Mouse (Mus musculus): Measurements from ENCODE around the gene Rgs9bp.

The Rgs9bp gene

DNA sequence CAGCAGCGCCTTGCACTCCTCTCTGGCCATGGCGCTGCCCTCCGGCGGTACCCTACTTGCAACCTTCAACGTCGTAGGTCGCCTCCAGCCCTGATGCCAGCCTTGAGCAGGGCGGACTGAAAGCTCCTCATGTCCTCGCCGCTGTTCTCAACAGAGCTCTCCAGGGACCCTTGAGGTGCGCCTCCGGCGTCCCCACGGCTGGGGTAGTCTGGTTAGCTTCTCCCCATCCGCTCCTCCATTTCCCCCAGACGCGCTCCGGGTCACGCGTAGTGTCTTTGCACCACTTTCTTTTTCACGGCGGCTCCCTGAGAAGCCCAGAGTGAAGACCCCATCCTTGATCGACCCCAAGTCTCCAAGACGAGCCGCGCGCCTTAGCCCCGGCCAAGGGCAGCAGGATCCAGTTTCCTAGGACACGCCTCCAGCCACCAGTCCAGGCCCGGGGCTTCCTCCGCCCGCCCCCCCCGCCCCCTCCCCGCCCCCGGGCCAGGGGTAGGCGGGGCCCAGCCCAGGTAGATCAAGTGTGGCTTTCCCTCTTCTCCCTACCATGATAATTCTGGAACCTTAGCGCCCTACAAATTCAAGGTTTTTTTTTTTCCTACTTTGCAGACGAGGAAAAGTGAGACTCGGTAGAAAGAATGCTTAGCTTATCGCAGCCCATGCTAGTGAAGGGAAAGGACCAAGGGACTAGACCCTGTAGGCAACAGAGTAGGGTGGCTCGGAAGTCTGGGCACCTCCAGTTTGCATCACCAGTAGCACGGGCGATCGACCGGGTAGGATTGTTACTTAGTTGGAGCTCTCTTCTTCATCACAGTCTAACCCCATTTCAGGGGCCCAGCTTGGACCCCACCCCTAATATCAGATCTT lies at the start of gene Rgs9bp:
TSS of gene Rgs9bp (minus strand) at position 392 of the 864 bp plus-strand sequence.
- DNase-seq, result peak; percentile 22

DNA sequence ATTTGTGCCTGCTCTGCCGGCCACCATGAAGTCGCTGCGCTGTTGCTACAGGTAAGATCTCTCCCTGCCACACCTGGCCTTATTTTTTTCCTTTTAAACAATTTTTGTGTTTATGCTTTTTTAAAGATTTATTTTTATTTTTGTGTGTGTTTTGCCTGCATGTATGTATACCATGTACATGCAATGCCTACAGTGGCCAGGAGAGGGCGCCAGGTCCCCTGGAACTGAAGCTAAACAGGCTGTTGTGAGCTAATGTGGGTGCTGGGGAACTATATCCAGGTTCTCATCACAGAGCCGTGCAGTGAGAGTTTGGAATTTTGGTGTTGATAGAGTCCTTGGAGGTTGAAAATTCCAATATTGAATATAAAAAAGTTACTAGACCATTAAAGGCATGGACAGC lies 43.1 kb upstream of the Rgs9bp start:
- DNase-seq, result no peak

DNA sequence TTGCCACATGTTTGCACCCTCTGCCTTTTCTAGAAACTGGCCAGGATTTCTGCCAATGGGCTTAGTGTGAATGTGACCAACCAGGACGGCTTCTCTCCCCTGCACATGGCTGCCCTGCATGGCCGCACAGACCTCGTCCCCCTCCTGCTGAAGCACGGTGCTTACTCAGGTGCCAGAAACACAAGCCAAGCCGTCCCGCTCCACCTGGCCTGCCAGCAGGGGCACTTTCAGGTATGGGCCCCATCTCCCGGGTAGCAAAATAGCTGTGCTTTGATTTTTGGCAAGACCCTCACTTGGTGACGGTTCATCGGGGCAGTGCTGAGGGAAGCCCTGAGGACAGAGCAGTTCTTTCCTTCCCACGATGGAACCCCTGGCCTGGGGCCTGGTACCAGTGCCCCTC lies 42.0 kb upstream of the Rgs9bp start:
- peak; percentile 34 for DNase-seq

DNA sequence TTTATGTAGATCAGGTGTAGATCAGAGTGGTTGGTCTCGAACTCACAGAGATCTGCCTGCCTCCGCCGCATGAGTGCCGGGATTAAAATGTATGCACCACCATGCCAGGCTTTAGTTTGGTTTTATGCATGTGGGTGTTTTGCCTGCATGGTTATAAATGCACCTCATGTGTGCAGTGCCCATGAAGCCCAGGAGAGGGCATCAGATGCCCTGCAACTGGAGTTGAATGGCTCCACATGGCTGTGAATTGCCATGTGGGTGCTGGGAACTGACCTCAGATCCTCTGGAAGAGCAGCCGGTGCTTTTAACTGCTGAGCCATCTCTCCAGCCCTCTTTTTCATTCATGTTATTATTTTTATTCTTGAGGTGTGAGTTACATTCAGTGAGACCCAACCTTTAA lies 40.7 kb upstream of the Rgs9bp start:
- DNase-seq, result no peak

DNA sequence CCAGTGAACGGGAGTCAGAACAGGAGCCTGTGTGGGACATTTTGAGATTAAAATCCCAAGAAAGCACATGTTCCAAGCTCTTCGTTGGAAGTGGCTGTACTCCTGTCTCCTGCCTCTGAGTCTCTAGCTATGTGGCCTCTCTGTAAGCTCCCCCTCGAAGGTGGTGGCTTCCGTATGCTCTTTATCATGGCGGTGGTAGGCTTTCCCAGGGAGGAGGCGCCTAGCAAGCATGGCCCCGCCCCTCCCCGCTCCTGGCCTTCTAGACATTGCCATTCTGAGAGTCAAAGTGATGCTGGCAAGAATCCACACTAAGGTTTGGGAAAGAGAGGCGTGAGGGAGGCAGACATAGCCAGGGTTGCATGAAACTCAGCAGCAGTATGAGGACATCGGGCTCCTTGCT lies 37.2 kb upstream of the Rgs9bp start:
- DNase-seq, result no peak

DNA sequence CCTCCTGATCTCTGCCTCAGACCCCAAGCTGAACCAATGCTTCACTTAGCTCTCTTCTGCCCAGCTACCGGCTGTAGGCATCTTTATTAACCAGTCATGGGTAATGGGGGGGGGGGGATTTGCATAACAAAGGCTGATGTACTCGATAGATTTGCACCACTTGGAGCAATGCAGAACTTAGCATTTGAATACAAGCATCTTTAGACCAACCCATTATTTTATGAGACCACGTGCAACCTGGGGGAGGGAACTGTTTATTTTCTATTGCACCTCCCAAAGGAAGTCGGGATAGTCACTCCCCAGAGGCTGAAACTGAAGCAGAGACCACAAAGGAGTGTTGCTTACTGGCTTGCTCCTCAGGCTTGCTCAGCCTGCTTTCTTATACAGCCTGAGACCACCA lies 32.1 kb upstream of the Rgs9bp start:
- DNase-seq, result no peak

DNA sequence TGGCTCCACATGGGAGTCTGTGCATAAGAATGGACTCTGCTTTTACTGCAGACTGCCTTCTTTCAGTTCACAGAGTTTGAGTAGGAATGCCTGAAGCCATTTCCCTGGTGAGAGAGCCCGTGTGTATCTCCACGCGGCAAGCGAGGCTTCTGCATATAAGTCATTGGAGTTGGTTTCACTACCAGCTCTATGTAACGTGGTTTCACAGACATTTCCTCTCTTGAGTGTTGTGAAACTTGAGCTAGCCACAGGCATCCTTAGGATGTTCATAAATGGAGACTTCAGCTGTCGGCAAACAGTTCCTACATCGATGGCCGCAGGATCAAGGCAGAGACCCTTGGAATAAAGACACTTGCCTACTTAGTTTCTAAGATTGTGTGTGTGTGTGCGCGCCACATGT lies 23.9 kb upstream of the Rgs9bp start:
- no peak for DNase-seq

DNA sequence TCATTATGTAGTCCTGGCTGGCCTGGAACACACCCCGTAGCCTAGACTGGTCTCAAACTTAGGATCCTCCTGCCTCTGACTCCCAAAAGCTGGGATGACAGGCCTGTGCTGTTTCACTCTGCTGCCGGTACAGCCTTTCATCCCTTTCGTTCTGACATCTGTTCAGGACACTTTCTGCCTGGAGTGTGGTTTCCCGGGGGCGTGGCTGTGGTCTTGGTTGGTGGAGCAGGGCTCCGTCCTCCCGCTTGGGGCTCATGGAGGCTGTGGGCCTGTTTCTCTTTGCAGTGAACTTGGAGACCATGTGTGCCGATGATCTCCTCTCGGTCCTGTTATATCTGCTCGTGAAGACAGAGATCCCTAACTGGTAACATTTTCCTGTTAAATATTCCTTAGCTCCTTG lies 21.4 kb upstream of the Rgs9bp start:
- DNase-seq, result no peak

DNA sequence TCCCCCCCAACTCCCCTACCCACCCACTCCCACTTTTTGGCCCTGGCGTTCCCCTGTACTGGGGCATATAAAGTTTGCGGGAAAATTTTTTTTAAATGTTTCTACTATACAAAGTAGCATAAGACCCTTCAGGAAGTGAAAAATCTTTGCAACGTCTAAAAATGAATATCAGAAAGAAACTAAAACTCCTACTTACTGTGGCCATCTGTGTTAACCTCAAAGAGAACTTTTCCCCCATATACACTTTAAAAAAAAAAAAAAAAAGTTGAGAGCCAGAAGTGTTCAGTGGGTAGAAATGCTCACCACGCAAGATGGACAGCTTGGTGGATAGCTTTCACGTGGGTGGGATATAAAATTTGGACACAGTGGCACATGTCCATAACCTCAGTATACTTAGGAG lies 17.4 kb upstream of the Rgs9bp start:
- no peak for DNase-seq

DNA sequence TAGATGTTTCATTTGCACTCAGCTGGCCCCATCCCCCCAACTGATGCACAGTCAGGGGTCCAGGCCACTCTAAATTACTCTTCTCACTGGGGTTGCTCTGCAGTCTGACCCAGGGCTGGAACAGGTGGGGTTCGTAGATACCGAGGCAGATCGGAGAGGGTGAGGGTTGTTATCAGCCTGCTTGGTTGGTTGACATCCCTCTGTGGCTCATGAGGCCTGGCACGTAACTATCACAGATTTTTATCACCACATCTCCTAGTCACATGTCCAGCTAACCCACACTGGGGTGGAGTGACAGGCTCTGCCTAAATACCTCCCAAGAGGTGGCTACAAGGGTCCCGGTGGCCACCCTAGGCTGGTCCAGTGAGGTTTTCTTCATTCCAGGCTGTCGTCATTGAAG lies 15.7 kb upstream of the Rgs9bp start:
- DNase-seq, result no peak

DNA sequence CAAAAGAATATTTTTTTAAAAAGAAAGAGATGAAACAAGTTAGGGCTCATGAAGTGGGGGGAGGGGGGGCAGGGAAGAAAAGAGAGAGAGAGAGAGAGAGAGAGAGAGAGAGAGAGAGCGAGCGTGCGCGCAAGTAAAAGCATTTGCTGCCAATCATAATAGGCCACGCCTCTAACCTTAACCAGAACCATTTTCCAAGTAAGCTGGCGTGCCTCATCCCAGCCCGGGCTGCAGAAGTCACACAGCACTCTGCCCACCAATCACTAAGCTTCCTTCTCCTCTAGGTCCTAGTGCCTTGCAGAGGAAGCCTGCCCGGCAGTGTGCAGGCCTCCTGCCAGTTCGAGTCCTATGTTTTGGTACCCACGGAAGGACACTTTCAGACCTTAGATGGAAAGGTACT lies 14.6 kb upstream of the Rgs9bp start:
- no peak for DNase-seq

DNA sequence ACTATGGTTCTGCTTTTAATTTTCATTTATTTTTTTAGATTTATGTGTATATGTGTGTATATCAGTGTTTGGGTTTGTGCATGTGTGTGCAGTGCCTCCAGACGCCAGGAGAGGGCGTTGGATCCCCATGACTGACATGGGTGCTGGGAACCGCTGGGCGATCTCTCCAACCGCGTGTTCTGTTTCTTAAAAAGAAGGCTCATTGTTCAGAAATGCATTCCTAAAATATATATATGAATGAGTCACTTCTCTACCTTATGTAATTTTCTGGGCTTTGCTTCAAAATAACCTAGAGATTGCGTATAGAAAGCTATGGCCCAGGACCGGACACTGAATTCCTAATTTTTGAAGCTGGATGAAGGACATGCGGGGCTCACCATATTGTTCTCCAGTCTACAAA lies 14.1 kb upstream of the Rgs9bp start:
- no peak for DNase-seq

DNA sequence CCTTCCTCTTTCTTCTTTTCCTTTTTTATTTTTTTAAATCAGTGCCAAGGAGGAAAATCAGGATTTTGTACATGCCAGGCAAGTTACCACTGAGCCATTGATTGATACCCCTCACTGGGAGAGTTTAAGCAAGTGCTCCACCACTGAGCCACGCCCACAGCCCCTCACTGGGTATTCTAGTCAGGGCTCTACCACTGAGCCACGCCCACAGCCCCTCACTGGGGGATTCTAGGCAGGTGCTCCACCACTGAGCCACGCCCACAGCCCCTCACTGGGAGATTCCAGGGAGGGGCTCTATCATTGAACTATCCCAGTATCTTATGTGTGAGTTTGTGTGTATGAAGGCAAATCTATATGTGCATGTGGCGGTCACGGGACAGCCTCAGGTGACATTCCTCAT lies 8.9 kb upstream of the Rgs9bp start:
- no peak for DNase-seq

DNA sequence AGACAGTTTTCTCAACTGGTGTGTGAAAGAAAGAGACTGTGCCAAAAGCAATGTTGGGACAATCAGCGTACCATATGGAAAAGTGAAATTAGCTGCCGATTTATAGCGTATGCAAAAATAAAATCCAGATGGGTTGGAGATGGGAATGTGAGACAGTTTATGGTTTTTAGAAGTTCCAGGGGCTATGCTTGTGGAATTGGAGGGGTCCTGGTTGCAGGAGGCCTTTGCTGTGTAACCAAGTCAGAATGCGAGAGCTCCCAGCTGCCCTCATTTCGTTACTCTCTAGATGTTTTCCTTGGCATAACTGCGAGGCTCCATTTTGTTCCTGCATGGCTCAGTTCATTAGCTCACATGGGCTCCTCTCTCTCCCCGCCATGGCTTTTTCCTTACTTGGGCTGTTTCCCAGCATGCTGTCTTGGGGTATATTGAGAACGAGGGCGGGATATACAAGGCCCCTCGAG lies 5.4 kb upstream of the Rgs9bp start:
- no peak for DNase-seq

DNA sequence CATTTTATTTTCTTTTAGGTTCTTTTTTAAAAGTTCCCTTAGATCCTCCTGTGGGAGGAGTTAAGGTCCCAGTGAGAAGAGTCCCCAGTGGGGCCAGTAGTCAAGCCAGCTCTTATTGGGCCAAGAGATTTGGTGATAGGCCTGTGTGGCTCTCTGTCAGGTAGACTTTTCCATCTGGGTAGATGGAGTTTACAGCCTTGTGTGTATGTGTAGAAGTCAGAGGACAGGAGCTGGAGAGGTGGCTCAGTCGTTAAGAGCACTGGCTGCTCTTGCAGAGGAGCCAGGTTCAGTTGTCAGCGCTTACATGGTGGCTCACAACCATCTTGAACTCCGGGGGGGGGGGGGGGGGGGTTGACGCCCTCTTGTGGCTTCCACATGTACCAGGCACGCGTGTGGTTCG lies 4.1 kb upstream of the Rgs9bp start:
- no peak for DNase-seq

DNA sequence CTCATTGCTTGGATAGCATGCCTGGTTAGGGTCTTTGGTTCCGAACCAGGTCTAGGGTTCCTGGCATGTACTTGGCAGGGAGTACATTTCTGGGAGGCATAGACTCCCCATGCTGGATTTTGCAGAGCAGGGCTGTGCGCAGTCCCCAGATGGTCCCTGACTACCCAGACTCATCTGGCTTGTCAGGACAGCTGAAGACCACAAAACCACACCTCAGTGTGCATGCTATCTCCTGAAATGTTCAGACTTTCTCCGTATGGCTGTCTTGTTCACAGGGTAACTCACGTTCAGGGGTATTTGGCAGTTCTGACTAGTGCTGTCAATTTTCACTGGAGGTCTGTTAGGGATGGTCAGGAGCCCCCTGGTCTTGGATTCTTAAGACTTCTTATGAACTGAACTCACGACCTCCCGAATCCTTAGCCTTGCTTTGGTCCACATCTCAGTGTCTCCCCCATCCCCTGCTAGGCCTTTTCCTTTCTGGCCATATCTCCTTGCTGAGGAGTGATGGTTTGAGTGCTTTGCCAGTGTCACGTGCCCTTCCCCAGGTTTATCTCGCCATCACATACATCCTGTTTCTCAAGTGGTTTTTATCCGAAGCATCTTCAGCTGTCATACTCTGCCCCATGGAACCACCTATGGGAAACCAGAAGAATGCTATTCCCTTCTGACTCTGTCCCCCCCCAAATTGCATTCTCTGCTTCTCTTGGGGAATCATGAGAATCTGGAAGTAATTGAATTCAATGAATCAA lies 3.5 kb upstream of the Rgs9bp start:
- DNase-seq, result no peak

DNA sequence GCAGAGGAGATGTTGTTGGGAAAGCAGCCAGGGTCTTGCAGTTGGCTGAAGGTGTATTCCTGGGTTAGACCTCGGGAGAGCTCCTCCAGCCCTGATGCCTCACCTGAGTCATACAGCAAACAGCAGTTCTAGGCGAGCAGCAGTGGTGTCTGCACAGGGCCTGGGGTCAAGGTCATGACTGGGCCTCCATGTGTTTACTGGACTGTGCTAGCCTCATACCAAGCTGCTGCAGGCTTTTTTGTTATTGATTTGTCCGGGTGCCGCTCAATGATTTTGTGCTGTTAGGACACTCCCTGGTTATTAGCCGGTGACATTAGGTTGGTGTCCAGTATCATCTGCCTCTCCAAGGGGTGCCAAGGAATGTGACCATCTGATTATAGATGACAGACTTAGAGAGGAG lies 2.3 kb upstream of the Rgs9bp start:
- peak; percentile 25 for DNase-seq

DNA sequence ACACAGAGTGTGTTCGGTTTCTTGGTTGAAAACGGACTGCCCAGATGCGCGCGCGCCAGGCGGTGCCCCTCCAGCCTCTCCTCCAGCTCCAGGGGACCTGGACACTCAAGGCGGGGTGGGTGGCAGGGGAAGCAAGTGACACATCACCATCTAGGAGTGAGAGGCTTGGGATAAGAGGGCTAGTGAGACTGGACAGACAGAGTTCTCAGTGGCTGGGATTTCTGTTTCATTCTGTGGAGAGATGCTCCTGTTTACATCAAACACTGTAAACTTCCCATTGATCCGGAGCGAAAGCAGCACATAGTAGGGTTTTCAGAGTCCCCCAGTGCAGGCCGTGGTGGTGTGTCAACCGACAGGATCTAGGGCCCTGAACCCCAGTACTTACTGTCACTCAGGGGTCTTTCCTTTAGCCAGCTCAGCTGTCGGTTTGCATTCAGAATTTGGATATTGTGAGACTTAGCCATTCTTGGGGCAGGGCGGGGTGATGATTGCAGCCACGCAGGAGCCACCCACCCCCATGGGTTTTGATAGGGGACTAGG lies 1.6 kb upstream of the Rgs9bp start:
- DNase-seq, result peak; percentile 30

DNA sequence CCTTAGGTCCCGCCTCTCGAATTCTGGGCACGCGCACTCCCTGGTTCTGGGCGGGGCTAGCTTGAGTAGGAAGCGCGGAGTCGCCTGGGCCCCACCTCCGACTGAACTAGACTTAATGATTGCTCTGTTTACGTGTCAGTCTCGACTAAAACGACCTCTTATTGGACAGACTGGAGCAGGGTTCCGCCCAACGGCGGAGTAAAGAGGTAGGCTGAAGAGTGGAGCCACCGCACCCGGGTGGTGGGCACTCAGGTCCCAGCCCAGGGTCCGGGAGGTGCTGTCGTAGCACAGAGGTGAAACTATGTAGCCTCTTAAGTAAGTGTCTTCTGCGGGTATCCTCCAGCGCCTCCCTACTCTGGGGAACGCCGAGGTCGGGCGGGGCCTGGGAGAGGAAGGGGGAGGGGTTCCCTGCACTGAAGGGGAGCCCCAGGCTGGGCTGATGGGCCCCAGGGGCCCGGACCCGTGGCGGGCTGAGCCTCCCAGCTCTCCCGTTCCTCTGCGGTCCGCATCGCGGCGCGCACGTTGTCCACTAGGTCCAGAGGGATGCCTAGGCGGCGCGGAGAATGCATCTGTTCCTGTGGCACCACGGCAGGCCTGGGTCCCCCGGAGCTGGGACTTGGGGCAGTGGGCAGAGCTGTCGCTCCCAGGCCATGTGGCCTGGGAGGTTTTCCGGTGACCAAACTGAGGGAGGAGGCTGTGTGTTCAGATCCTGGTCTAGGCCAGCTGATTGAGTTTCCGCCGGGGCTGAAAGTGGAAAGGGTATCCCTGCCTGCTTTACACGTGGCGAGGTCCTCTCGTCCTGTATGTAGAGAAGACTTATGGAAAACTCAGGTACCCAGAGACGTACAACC lies 898 bp upstream of the Rgs9bp start, which contains the start of gene Ankrd27:
TSS of gene Ankrd27 (plus strand) at position 190 of the 851 bp plus-strand sequence.
- DNase-seq, result peak; percentile 97

DNA sequence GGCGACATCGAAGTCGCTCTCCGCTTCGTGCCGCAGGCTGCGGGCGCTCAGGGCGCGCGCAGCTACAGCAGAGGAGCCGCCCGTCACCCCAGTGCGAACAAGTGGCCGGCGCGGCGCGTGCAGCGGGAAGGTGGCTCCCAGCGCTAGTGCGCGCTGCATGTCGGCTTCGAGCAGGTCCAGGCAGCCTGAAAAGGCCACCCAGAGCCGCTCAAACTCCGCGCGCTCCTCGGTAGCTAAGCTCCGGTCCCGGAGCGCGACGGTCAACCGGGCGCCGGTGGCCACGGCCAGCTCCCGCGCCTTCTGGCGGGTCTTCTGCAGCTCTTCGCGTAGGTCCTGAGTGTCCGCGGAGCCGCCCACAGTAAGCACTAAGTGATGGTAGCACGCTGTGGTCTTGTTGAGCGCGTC lies 594 bp downstream of the Rgs9bp start:
- no peak for DNase-seq

DNA sequence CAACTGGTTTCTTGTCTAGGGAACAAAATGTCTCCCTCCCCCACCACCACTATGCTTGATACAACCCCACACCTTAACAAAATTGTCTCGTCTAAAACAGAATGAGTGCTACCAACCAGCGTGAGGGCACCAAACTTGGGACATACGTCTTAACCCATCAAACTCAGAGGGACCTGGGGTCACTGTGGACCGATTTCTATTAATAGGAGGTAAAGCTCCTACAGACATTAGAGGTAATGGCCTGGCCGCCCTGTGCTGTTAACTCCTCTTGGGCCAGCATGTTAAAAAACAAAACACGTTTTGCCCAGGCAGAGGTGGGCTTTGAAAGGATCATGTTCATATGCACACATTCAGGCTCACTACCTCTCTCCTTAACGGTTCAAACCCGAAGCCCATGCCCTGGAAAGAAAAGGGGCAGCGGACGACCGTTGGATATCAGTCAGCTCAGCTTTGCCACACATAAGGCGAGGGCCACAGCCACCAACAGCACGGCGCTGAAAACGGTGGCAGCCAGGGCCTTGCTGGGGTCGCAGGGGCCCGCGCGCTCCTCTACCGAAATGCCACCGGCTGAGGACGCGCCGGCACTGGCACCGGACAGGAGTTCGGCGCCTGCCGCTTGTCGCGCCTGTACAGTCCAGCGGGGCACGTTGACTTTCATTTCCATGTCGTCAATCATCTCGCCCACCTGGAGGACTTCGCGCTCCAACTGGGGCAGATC lies 1.2 kb downstream of the Rgs9bp start:
- DNase-seq, result no peak

DNA sequence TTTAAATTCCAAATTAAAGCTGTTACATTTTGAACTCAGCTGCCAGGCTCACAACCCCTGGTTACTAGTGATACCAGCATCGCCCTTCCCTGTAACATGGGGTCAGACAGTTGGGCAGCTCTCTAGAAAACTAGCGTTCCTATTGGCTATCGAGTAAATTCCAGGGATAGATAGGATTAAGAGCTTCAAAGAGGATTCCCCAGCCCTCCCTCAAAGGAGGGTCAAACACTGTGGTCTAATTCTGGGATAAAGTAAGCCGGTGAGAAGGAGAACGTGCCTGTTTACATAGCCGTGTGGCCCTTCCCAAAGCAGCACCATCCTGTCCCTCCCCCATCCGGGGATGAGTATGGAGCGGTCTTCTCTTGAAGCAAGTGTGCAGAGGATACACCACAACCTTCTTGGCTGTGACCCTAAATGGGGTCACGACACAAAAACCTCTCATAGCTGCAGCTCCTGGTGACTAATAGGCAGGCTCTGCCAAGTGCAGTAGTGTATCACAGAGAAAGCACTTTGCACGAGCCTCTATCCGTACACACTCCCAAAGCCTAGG lies 1.8 kb downstream of the Rgs9bp start:
- no peak for DNase-seq

Measured in cerebellum, adult 9-10 months (tissue).